Mouse (Mus musculus): ENCODE measurements at regions not wholly inside any gene's neighbourhood (a gene's known extent, or its start where the extent isn't known, plus 50 kb on each side); places are given as distances from the start of the nearest gene placed in this dataset.

DNA sequence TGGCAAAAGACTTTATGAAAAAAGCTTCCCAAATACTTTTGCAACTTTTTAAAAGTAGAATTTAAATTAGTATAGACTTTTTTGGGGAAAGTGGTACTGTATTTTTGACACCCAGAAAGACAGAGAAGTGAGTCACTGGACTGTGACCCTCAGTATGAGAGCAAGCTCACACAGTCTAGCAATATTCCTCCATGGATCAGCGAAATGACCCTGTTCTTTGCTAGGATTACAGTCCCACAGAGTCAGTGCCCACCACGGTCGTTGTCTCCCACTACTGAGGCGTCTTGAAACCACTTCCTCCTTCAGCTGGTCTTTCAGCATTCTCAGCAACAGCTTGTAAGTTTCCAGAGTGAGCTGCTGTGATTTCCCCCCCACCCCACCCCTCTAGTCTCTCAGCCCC is 124.5 kb downstream of the Gm19410 start:
- DNase-seq (ENCODE audit: low read depth in 3 of 3, low spot score in 3 of 3) (no peak), ATAC-seq (ENCODE audit: insufficient read depth) (no peak)
- no peak overlapping the region for H3K9ac ChIP-seq (replicated peaks)
- no peak overlapping the region for H3K4me2 ChIP-seq (ENCODE audit: low read depth)
- no peak overlapping the region for H3K4me3 ChIP-seq (ENCODE audit: insufficient read depth in 1 of 2, low read depth in 2 of 2, low read length in 2 of 2)
- TF ChIP-seq EP300 (IDR thresholded peaks at IDR 0.05; ENCODE audit: low read depth) (no peak), CTCF (IDR thresholded peaks at IDR 0.05; ENCODE audit: low read depth) (no peak)
- H3K27ac ChIP-seq: no peak overlapping the region
- WGBS (ENCODE audit: insufficient replicate concordance): 22% methylated on average over 4 of the region's 4 CpGs
- H3K36me3 ChIP-seq (replicated peaks; ENCODE audit: control insufficient read depth, insufficient read depth, low read depth): no peaks in the 10 kb centered on the region
- H3K27me3 ChIP-seq (ENCODE audit: control insufficient read depth, insufficient read depth, low read length): no peaks in the 10 kb centered on the region
- H3K9me3 ChIP-seq (ENCODE audit: control insufficient read depth, low read length): no peaks in the 10 kb centered on the region
- no peaks in the 10 kb centered on the region for H3K4me1 ChIP-seq (replicated peaks; ENCODE audit: control insufficient read depth in 2 of 2, insufficient read depth in 2 of 2, low read length in 1 of 2)

DNA sequence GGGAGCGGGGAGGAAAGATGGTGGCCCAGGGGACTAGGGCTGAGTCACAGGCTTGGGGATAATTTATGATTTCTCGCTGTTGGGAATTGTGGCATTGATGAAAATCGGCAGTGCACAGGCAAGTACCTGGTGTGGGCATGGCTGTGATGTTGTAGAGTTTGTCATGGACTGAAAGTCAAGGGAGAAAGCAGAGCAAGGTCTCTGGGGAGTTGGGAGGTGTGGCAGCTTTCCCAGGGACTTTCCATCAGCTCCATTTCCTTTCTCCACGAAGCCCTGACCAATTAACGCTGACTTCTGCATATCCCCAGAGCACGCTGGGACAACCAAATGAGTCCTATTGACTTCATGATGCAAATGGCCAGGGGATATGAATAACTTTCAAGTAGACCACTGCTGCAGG is 126.2 kb downstream of the Gm19410 start:
- TF ChIP-seq CTCF (IDR thresholded peaks at IDR 0.05; ENCODE audit: low read depth) (no peak), EP300 (IDR thresholded peaks at IDR 0.05; ENCODE audit: low read depth) (no peak)
- Histone ChIP-seq H3K4me1 (replicated peaks; ENCODE audit: control insufficient read depth in 2 of 2, insufficient read depth in 2 of 2, low read length in 1 of 2) (no peaks in the 10 kb centered on the region), H3K9ac (replicated peaks) (no peak overlapping the region), H3K27me3 (ENCODE audit: control insufficient read depth, insufficient read depth, low read length) (no peaks in the 10 kb centered on the region), H3K4me2 (ENCODE audit: low read depth) (no peak overlapping the region), H3K36me3 (replicated peaks; ENCODE audit: control insufficient read depth, insufficient read depth, low read depth) (no peaks in the 10 kb centered on the region), H3K27ac (no peak overlapping the region), H3K4me3 (ENCODE audit: insufficient read depth in 1 of 2, low read depth in 2 of 2, low read length in 2 of 2) (no peak overlapping the region), H3K9me3 (ENCODE audit: control insufficient read depth, low read length) (no peaks in the 10 kb centered on the region)
- WGBS (ENCODE audit: insufficient replicate concordance): 63% methylated on average over 6 of the region's 6 CpGs
- DNase-seq (ENCODE audit: low read depth in 3 of 3, low spot score in 3 of 3) (no peak), ATAC-seq (ENCODE audit: insufficient read depth) (no peak)

DNA sequence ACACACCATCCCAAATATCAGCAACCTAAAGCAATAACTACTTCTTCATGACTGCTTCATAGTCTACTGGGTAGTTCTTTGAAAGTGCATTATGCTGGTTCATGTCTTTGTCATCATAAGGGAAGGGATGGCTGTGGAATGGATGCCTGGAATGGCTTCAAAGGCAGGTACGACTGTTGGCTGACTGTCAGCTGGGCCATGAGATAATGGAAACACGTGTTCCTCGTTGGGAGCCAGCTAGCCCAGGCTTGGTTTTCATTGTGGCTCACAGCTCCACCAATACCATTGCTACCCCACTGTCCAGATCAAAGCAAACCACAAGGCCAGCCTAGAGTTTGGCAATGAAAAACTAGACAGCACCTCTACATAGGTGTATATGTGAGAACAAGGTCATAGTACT is 132.9 kb downstream of the Gm19410 start:
- Histone ChIP-seq H3K4me2 (ENCODE audit: low read depth) (no peak overlapping the region), H3K36me3 (replicated peaks; ENCODE audit: control insufficient read depth, insufficient read depth, low read depth) (no peaks in the 10 kb centered on the region), H3K4me3 (ENCODE audit: insufficient read depth in 1 of 2, low read depth in 2 of 2, low read length in 2 of 2) (no peak overlapping the region), H3K9me3 (ENCODE audit: control insufficient read depth, low read length) (no peaks in the 10 kb centered on the region), H3K27me3 (ENCODE audit: control insufficient read depth, insufficient read depth, low read length) (no peaks in the 10 kb centered on the region), H3K9ac (replicated peaks) (no peak overlapping the region), H3K4me1 (replicated peaks; ENCODE audit: control insufficient read depth in 2 of 2, insufficient read depth in 2 of 2, low read length in 1 of 2) (no peaks in the 10 kb centered on the region), H3K27ac (no peak overlapping the region)
- ATAC-seq (ENCODE audit: insufficient read depth) (no peak), DNase-seq (ENCODE audit: low read depth in 3 of 3, low spot score in 3 of 3) (no peak)
- WGBS (ENCODE audit: insufficient replicate concordance): 64% methylated on average over 3 of the region's 3 CpGs
- TF ChIP-seq EP300 (IDR thresholded peaks at IDR 0.05; ENCODE audit: low read depth) (no peak), CTCF (IDR thresholded peaks at IDR 0.05; ENCODE audit: low read depth) (no peak)

DNA sequence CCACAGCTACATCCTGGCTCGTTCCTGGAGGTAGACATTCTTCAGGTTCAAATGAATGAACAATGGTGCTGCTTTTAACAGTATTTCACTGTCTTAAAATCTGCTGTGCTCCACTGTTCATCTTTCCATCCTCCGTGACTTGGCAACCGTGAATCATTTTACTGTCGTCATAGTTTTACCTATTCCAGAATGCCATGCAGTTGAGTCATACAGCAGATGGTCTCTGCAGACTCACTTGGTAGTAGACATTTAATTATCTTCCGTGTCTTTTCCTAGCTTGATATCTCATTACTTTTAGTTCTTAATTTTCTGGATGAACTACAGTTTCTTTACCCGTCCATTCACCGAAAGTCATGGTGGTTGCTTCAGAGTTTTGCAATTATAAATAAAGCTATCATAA is 135.9 kb downstream of the Gm19410 start:
- Histone ChIP-seq H3K4me1 (replicated peaks; ENCODE audit: control insufficient read depth in 2 of 2, insufficient read depth in 2 of 2, low read length in 1 of 2) (no peaks in the 10 kb centered on the region), H3K4me2 (ENCODE audit: low read depth) (no peak overlapping the region), H3K4me3 (ENCODE audit: insufficient read depth in 1 of 2, low read depth in 2 of 2, low read length in 2 of 2) (no peak overlapping the region), H3K36me3 (replicated peaks; ENCODE audit: control insufficient read depth, insufficient read depth, low read depth) (no peaks in the 10 kb centered on the region), H3K9me3 (ENCODE audit: control insufficient read depth, low read length) (no peaks in the 10 kb centered on the region), H3K9ac (replicated peaks) (no peak overlapping the region), H3K27me3 (ENCODE audit: control insufficient read depth, insufficient read depth, low read length) (no peaks in the 10 kb centered on the region), H3K27ac (no peak overlapping the region)
- no peak for TF ChIP-seq EP300 (IDR thresholded peaks at IDR 0.05; ENCODE audit: low read depth)
- TF ChIP-seq CTCF (IDR thresholded peaks at IDR 0.05; ENCODE audit: low read depth): no peak
- ATAC-seq (ENCODE audit: insufficient read depth) (no peak), DNase-seq (ENCODE audit: low read depth in 3 of 3, low spot score in 3 of 3) (no peak)
- 58% methylated on average over 7 of the region's 7 CpGs for WGBS (ENCODE audit: insufficient replicate concordance)

DNA sequence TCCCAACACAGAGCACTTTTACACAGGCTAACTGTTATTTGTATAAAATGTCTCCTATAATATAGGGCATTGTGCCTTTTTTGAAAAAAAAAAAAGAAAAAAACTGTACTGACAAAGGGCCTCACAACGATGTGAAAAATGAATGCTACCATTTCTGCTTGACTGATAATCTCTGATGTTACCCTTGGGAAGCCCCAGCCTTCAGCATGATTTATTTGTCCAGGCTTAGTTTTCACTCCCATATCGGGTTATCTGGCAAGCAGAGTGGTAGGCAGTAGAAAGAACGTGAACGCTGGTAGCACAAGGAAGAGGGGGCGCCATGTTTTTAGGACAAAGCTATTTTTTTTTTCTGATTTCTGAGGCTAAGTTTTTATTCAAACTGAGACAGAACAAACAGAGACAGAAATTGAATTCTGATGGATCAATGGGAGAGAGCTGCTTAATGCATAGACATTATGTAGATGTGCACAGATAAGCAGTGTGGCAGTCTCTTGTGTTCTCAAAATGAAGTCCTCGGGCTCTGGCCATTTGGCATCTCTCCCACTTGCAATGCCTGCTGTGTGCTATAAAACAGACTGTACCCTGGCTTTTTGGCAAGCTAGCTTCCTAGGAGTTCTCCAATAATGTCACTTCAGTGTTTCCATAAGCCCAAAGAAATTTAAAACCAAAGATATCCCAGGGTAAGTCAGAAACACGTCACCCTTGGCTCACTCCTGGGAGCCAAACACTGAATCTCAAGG is 139.3 kb downstream of the Gm19410 start:
- H3K4me3 ChIP-seq (ENCODE audit: insufficient read depth in 1 of 2, low read depth in 2 of 2, low read length in 2 of 2): no peak overlapping the region
- 68% methylated on average over 7 of the region's 7 CpGs for WGBS (ENCODE audit: insufficient replicate concordance)
- ATAC-seq (ENCODE audit: insufficient read depth) (no peak), DNase-seq (ENCODE audit: low read depth in 3 of 3, low spot score in 3 of 3) (no peak)
- no peak overlapping the region for H3K27ac ChIP-seq
- H3K4me1 ChIP-seq (replicated peaks; ENCODE audit: control insufficient read depth in 2 of 2, insufficient read depth in 2 of 2, low read length in 1 of 2): no peaks in the 10 kb centered on the region
- H3K4me2 ChIP-seq (ENCODE audit: low read depth): no peak overlapping the region
- no peaks in the 10 kb centered on the region for H3K27me3 ChIP-seq (ENCODE audit: control insufficient read depth, insufficient read depth, low read length)
- H3K36me3 ChIP-seq (replicated peaks; ENCODE audit: control insufficient read depth, insufficient read depth, low read depth): no peaks in the 10 kb centered on the region
- no peak overlapping the region for H3K9ac ChIP-seq (replicated peaks)
- TF ChIP-seq EP300 (IDR thresholded peaks at IDR 0.05; ENCODE audit: low read depth) (no peak), CTCF (IDR thresholded peaks at IDR 0.05; ENCODE audit: low read depth) (no peak)
- H3K9me3 ChIP-seq (ENCODE audit: control insufficient read depth, low read length): no peaks in the 10 kb centered on the region

All from liver, embryonic 14.5 days (tissue).